Mouse (Mus musculus) midbrain, embryonic 13.5 days (tissue): ENCODE results near the gene Aif1. TPM values are rescaled to one million over a fixed set of nuclear protein-coding genes. Genes with fewer than 3 reads are reported as not detected.

Experiments
- ATAC-seq: fragments of 200-750 bp; cut with Nextera tagmentation; 2 replicates; pipeline ENCODE4 v1.8.0; 2017; ENCODE audit warnings: mild to moderate bottlenecking, moderate TSS enrichment, moderate library complexity
- H3K27ac ChIP-seq: fragments of 300-500 bp; sonication (generic); 2 replicates; pipeline ENCODE4 v1.5.1; 2015; ENCODE audit warnings: inconsistent platforms, mild to moderate bottlenecking, moderate library complexity
- H3K27me3 ChIP-seq: fragments of 300-500 bp; sonication (generic); 2 replicates; pipeline ENCODE4 v1.6.1; 2015; ENCODE audit warnings: mild to moderate bottlenecking, inconsistent platforms
- H3K36me3 ChIP-seq: fragments of 300-500 bp; sonication (generic); 2 replicates; pipeline ENCODE4 v1.6.1; 2015; ENCODE audit warnings: mild to moderate bottlenecking, inconsistent platforms
- H3K4me1 ChIP-seq: fragments of 300-500 bp; sonication (generic); replicated peaks from 2 replicates; pipeline ENCODE4 v1.6.1; 2015; ENCODE audit warnings: inconsistent platforms
- H3K4me2 ChIP-seq: fragments of 300-500 bp; sonication (generic); replicated peaks from 2 replicates; pipeline ENCODE4 v1.6.1; 2015; ENCODE audit warnings: moderate library complexity, mild to moderate bottlenecking, inconsistent platforms
- H3K4me3 ChIP-seq: fragments of 300-500 bp; sonication (generic); replicated peaks from 2 replicates; pipeline ENCODE4 v1.5.1; 2015; ENCODE audit warnings: mild to moderate bottlenecking, inconsistent platforms
- H3K9ac ChIP-seq: fragments of 300-500 bp; sonication (generic); replicated peaks from 2 replicates; pipeline ENCODE4 v1.6.1; 2015; ENCODE audit warnings: mild to moderate bottlenecking, inconsistent platforms
- H3K9me3 ChIP-seq: fragments of 300-500 bp; sonication (generic); 2 replicates; pipeline ENCODE4 v1.6.1; 2016; ENCODE audit warnings: mild to moderate bottlenecking, inconsistent platforms
- WGBS: fragments of 180-500 bp; shearing (Covaris S2); methylation state at CpG from one replicate; pipeline ENCODE4 v1.1.7; 2015; 5-methylcytosine and 5-hydroxymethylcytosine counted together
- microRNA-seq: library from miRNA; unstranded; fragments of <30 nt; microRNA quantifications from one replicate; pipeline ENCODE4, GENCODE M21; 2016
- polyA plus RNA-seq: library from polyadenylated mRNA; unstranded; fragments of >200 nt; fragmentation: Nextera tagmentation; extraction: Ambion mirVana; gene quantifications from 2 replicates; pipeline ENCODE4 v1.2.1, GENCODE M21; 2015

Aif1 gene
- polyA plus RNA-seq, 1 experiment from 2014 or later = 7.0 TPM

DNA sequence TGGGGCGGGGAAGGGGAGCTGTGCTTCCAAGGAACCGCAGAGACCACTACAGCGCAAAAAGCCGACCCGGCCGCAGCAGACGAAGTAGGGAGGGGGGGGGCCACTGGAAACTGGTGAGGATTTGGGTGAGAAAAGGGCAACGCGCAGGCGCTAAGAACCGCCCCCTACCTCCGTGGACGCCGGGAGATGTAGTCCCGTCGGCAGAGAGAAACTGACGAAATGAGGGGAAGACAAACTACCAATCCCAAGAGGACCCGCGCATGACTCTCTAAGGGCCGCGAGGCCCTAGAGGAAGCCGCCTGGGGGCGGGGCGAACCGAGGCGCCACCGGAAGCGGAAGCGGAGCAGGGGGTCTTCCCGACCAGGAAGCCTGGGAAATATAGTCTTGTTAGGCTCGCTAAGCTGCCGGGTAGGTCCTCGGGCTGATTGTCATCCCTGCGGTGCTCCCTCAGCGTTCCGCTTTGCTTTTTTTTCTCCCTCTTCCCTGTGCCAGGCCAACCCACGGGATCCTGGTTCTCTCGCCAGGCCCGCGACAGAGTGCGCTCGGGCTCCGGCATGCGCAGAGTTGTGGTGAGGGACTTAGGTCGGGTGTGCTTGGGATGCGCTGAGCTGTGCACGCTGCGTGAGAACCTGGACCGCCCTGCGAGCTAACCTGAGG lies 54.6 kb downstream of the Aif1 start, which contains the start of gene Gpank1:
Gene Gpank1 (plus strand): TSS at position 313 of the 657 bp plus-strand sequence.
- ATAC-seq = peak; percentile 96
- WGBS = under 1% methylated on average over 50 of the region's 50 CpGs
- peak within 1 kb of the TSS; percentile 97 for H3K9ac ChIP-seq
- H3K4me2 ChIP-seq = peak within 1 kb of the TSS; percentile 98
- no peaks in the 10 kb centered on the region for H3K9me3 ChIP-seq
- H3K27ac ChIP-seq = peak within 1 kb of the TSS; percentile 94
- H3K27me3 ChIP-seq = no peaks in the 10 kb centered on the region
- H3K4me3 ChIP-seq = peak within 1 kb of the TSS; percentile 94
- H3K36me3 ChIP-seq = peaks cover 47% of the 10 kb centered on the region
- peaks cover 36% of the 10 kb centered on the region for H3K4me1 ChIP-seq

Small RNA genes within 50 kb of the gene (microRNA-seq; reads per million reads assigned to microRNA genes)
- gene Mir6973a = not detected
- gene Mir6974 = not detected

Other genes starting within 250 kb of the Aif1 start
- gene Neu1, start 244.8 kb downstream of the Aif1 start, polyA plus RNA-seq = 25.5 and 25.9 TPM in 2 replicates
- gene Hspa1b, start 216.8 kb downstream of the Aif1 start, polyA plus RNA-seq = 0.10 and 0.11 TPM in 2 replicates
- not detected in 2 replicates for gene Gm20481, start 206.2 kb downstream of the Aif1 start, polyA plus RNA-seq
- 2.8 and 2.9 TPM in 2 replicates for gene Hspa1a, start 203.9 kb downstream of the Aif1 start, polyA plus RNA-seq
- 0.55 and 1.5 TPM in 2 replicates for gene Hspa1l, start 203.4 kb downstream of the Aif1 start, polyA plus RNA-seq
- 141 and 150 TPM in 2 replicates for gene Lsm2, start 194.2 kb downstream of the Aif1 start, polyA plus RNA-seq
- 61.0 and 69.1 TPM in 2 replicates for gene Vars, start 175.1 kb downstream of the Aif1 start, polyA plus RNA-seq
- 0.13 and 0.20 TPM in 2 replicates for gene Vwa7, start 159.5 kb downstream of the Aif1 start, polyA plus RNA-seq
- 3.8 and 4.3 TPM in 2 replicates for gene Sapcd1, start 148.1 kb downstream of the Aif1 start, polyA plus RNA-seq
- gene Msh5, start 129.3 kb downstream of the Aif1 start, polyA plus RNA-seq = 3.3 and 3.7 TPM in 2 replicates
- gene Clic1, start 126.1 kb downstream of the Aif1 start, polyA plus RNA-seq = 93.7 and 99.6 TPM in 2 replicates
- 501 and 531 TPM in 2 replicates for gene Ddah2, start 117.0 kb downstream of the Aif1 start, polyA plus RNA-seq
- gene Ly6g6c, start 110.7 kb downstream of the Aif1 start, polyA plus RNA-seq = not detected in 2 replicates
- gene Mpig6b, start 109.9 kb downstream of the Aif1 start, polyA plus RNA-seq = 0.45 and 0.50 TPM in 2 replicates
- 0.18 and 0.32 TPM in 2 replicates for gene Ly6g6e, start 99.2 kb downstream of the Aif1 start, polyA plus RNA-seq
- gene Ly6g6d, start 98.0 kb downstream of the Aif1 start, polyA plus RNA-seq = 1.0 and 1.9 TPM in 2 replicates
- 0.18 and 0.19 TPM in 2 replicates for gene Ly6g6f, start 90.5 kb downstream of the Aif1 start, polyA plus RNA-seq
- gene Abhd16a, start 86.8 kb downstream of the Aif1 start, polyA plus RNA-seq = 85.1 and 86.5 TPM in 2 replicates
- not detected in 2 replicates for gene Ly6g5c, start 67.8 kb downstream of the Aif1 start, polyA plus RNA-seq
- gene Ly6g5b, start 60.6 kb downstream of the Aif1 start, polyA plus RNA-seq = 1.4 and 1.7 TPM in 2 replicates
- gene Gpank1, start 54.6 kb downstream of the Aif1 start, polyA plus RNA-seq = 27.1 and 30.4 TPM in 2 replicates
- gene Csnk2b, start 54.0 kb downstream of the Aif1 start, polyA plus RNA-seq = 293 and 316 TPM in 2 replicates
- gene D17H6S53E, start 49.7 kb downstream of the Aif1 start, polyA plus RNA-seq = 9.2 and 9.4 TPM in 2 replicates
- 0.53 and 0.63 TPM in 2 replicates for gene Apom, start 44.0 kb downstream of the Aif1 start, polyA plus RNA-seq
- 93.7 and 93.9 TPM in 2 replicates for gene Bag6, start 40.9 kb downstream of the Aif1 start, polyA plus RNA-seq
- 209 and 228 TPM in 2 replicates for gene Prrc2a, start 11.2 kb downstream of the Aif1 start, polyA plus RNA-seq
- 4.8 and 7.1 TPM in 2 replicates for gene Lst1, start 12.4 kb upstream of the Aif1 start, polyA plus RNA-seq
- gene Ltb, start 18.4 kb upstream of the Aif1 start, polyA plus RNA-seq = 0.35 and 0.76 TPM in 2 replicates
- gene Tnf, start 25.9 kb upstream of the Aif1 start, polyA plus RNA-seq = not detected in 2 replicates
- 0.11 and 0.23 TPM in 2 replicates for gene Lta, start 29.3 kb upstream of the Aif1 start, polyA plus RNA-seq
- 0.57 and 0.79 TPM in 2 replicates for gene Gm16181, start 44.8 kb upstream of the Aif1 start, polyA plus RNA-seq
- gene Atp6v1g2, start 57.6 kb upstream of the Aif1 start, polyA plus RNA-seq = 41.6 and 43.0 TPM in 2 replicates
- 8.3 and 11.0 TPM in 2 replicates for gene Nfkbil1, start 59.7 kb upstream of the Aif1 start, polyA plus RNA-seq
- 460 and 465 TPM in 2 replicates for gene Ddx39b, start 65.7 kb upstream of the Aif1 start, polyA plus RNA-seq
- gene H2-D1, start 86.7 kb upstream of the Aif1 start, polyA plus RNA-seq = 49.5 and 52.5 TPM in 2 replicates
- gene H2-Q1, start 144.3 kb upstream of the Aif1 start, polyA plus RNA-seq = 0.11 and 0.17 TPM in 2 replicates
- gene H2-Q2, start 166.2 kb upstream of the Aif1 start, polyA plus RNA-seq = 0.26 and 0.30 TPM in 2 replicates
- 1.00 and 1.3 TPM in 2 replicates for gene H2-Q4, start 203.5 kb upstream of the Aif1 start, polyA plus RNA-seq
- 0.17 TPM in 2 replicates for gene H2-Q6, start 248.8 kb upstream of the Aif1 start, polyA plus RNA-seq